Mouse (Mus musculus): ENCODE results near the gene Aagab. TPM values are rescaled to one million over a fixed set of nuclear protein-coding genes. Genes with fewer than 3 reads are reported as not detected.

The Aagab gene
- total RNA-seq (2022): 10 to 100 TPM; 32.4 to 41.5 (median 36.8) TPM

- DNase-seq: peak; percentile 94
These were observed at the start of gene Aagab, which contains the start of gene Iqch for GRCm38 (mm10) chr9:63602043-63602939. TSS of gene Aagab (plus strand) at chr9:63602660. TSS of gene Iqch (minus strand) at chr9:63602493.

GRCm38 (mm10) chr9:63553628-63554027 is 48.8 kb upstream of the Aagab start:
- no peak for DNase-seq

- DNase-seq: no peak
These were observed 46.9 kb upstream of the Aagab start for GRCm38 (mm10) chr9:63555460-63555990.

GRCm38 (mm10) chr9:63556316-63556715 is 46.1 kb upstream of the Aagab start:
- DNase-seq: no peak

- no peak for DNase-seq
These were observed 45.5 kb upstream of the Aagab start for GRCm38 (mm10) chr9:63556933-63557332.

- no peak for DNase-seq
These were observed 40.5 kb upstream of the Aagab start for GRCm38 (mm10) chr9:63561931-63562330.

GRCm38 (mm10) chr9:63563436-63563835 is 39.0 kb upstream of the Aagab start:
- DNase-seq: no peak

GRCm38 (mm10) chr9:63568314-63568713 is 34.1 kb upstream of the Aagab start:
- no peak for DNase-seq

- no peak for DNase-seq
These were observed 33.7 kb upstream of the Aagab start for GRCm38 (mm10) chr9:63568808-63569207.

GRCm38 (mm10) chr9:63571895-63572294 is 30.6 kb upstream of the Aagab start:
- DNase-seq: no peak

- no peak for DNase-seq
These were observed 29.6 kb upstream of the Aagab start for GRCm38 (mm10) chr9:63572874-63573273.

- no peak for DNase-seq
These were observed 25.0 kb upstream of the Aagab start for GRCm38 (mm10) chr9:63577469-63577868.

GRCm38 (mm10) chr9:63579644-63580043 is 22.8 kb upstream of the Aagab start:
- DNase-seq: no peak

GRCm38 (mm10) chr9:63580046-63580445 is 22.4 kb upstream of the Aagab start:
- DNase-seq: no peak

GRCm38 (mm10) chr9:63581778-63582177 is 20.7 kb upstream of the Aagab start:
- no peak for DNase-seq

- DNase-seq: no peak
These were observed 17.2 kb upstream of the Aagab start for GRCm38 (mm10) chr9:63585251-63585650.

GRCm38 (mm10) chr9:63589209-63589608 is 13.3 kb upstream of the Aagab start:
- DNase-seq: no peak

- DNase-seq: no peak
These were observed 11.9 kb upstream of the Aagab start for GRCm38 (mm10) chr9:63590592-63590991.

GRCm38 (mm10) chr9:63591661-63592256 is 10.7 kb upstream of the Aagab start:
- DNase-seq: no peak

GRCm38 (mm10) chr9:63595032-63595431 is 7.4 kb upstream of the Aagab start:
- DNase-seq: no peak

- DNase-seq: no peak
These were observed 6.8 kb upstream of the Aagab start for GRCm38 (mm10) chr9:63595652-63596051.

GRCm38 (mm10) chr9:63596660-63597059 is 5.8 kb upstream of the Aagab start:
- no peak for DNase-seq

GRCm38 (mm10) chr9:63603849-63604248 is 1.4 kb downstream of the Aagab start:
- no peak for DNase-seq

GRCm38 (mm10) chr9:63606594-63606993 is 4.1 kb downstream of the Aagab start:
- no peak for DNase-seq

Data from adrenal gland, adult 8-10 months (tissue).